21 mouse cellular contexts compared by ENCODE assay signal in genomic region chr6:122466092-122466713, GRCm38 (mm10). TPM values are rescaled to one million over a fixed set of nuclear protein-coding genes. Genes with fewer than 3 reads are reported as not detected.
DNase-seq lines count a peak whose midpoint lies in the region; ATAC-seq lines count a peak whose summit lies in the region.
"Had no signal": no experiment of that assay in that cellular context is flagged by ENCODE, and none has a peak within 500 bp of the region (broad histone marks: within the 10 kb centered on the region; RNA-seq: fewer than 3 reads in every experiment).

No protein-coding gene starts in this region.

- 53% methylated on average over 3 of the region's 3 CpGs for WGBS in hindbrain, embryonic 15.5 days
- WGBS in hindbrain, embryonic 10.5 days, result 78% methylated on average over 3 of the region's 3 CpGs
- WGBS in midbrain, embryonic 15.5 days, result 57% methylated on average over 3 of the region's 3 CpGs
- WGBS in heart, embryonic 11.5 days (ENCODE audit: insufficient replicate concordance), result 80% methylated on average over 3 of the region's 3 CpGs

- H3K4me2 ChIP-seq in hindbrain, embryonic 15.5 days, result no peak overlapping the region
- no peak overlapping the region for H3K4me2 ChIP-seq in midbrain, embryonic 15.5 days
- no peak overlapping the region for H3K4me2 ChIP-seq in heart, embryonic 11.5 days
- H3K4me2 ChIP-seq: intestine, embryonic 15.5 days; kidney, embryonic 15.5 days; liver, embryonic 13.5 days; lung, embryonic 15.5 days had no signal

- peaks cover 5% of the 10 kb centered on the region; the same call in 1 of the 2 replicates for H3K4me1 ChIP-seq in hindbrain, embryonic 15.5 days (replicated peaks)
- no peaks in the 10 kb centered on the region for H3K4me1 ChIP-seq in hindbrain, embryonic 10.5 days (replicated peaks)
- H3K4me1 ChIP-seq in midbrain, embryonic 15.5 days, result 0 out of 2 replicates have a peak, but pooled peaks cover 4% of the 10 kb centered on the region
- no peaks in the 10 kb centered on the region for H3K4me1 ChIP-seq in heart, embryonic 11.5 days (ENCODE audit: control insufficient read depth, insufficient read depth, low read length)
- H3K4me1 ChIP-seq: heart, embryonic 10.5 days; intestine, embryonic 15.5 days; kidney, embryonic 15.5 days; lung, embryonic 15.5 days had no signal

- ATAC-seq in hindbrain, embryonic 15.5 days (ENCODE audit: low FRiP score, low read depth), result peak; percentile 65; the same call in 1 of the 2 replicates
- peak; percentile 39; the same call in 1 of the 2 replicates for ATAC-seq in midbrain, embryonic 15.5 days (replicated peaks)
- no peak for ATAC-seq in heart, embryonic 11.5 days (replicated peaks; ENCODE audit: insufficient number of reproducible peaks, low FRiP score, low TSS enrichment)
- ATAC-seq: activated CD4-positive, CD25-positive, alpha-beta regulatory T cell, adult 4 months; intestine, embryonic 15.5 days; Patski had no signal

- no peaks in the 10 kb centered on the region for H3K9me3 ChIP-seq in hindbrain, embryonic 15.5 days
- H3K9me3 ChIP-seq in hindbrain, embryonic 10.5 days, result no peaks in the 10 kb centered on the region
- no peaks in the 10 kb centered on the region for H3K9me3 ChIP-seq in midbrain, embryonic 15.5 days
- no peaks in the 10 kb centered on the region for H3K9me3 ChIP-seq in heart, embryonic 11.5 days (replicated peaks; ENCODE audit: control insufficient read depth, low read length)
- H3K9me3 ChIP-seq: heart, embryonic 10.5 days; intestine, embryonic 15.5 days; kidney, embryonic 15.5 days; liver, embryonic 13.5 days; lung, embryonic 15.5 days had no signal

- no peaks in the 10 kb centered on the region for H3K27me3 ChIP-seq in hindbrain, embryonic 15.5 days
- no peaks in the 10 kb centered on the region for H3K27me3 ChIP-seq in hindbrain, embryonic 10.5 days (ENCODE audit: insufficient read depth, poor library complexity, severe bottlenecking)
- no peaks in the 10 kb centered on the region for H3K27me3 ChIP-seq in midbrain, embryonic 15.5 days (replicated peaks)
- no peaks in the 10 kb centered on the region for H3K27me3 ChIP-seq in heart, embryonic 11.5 days (ENCODE audit: control insufficient read depth, insufficient read depth, low read length)
- H3K27me3 ChIP-seq: intestine, embryonic 15.5 days; kidney, embryonic 15.5 days; liver, embryonic 13.5 days; lung, embryonic 15.5 days had no signal

- DNase-seq in cerebellum, postnatal 10 days, result peak; percentile 12 to 30
- DNase-seq in cerebellum, postnatal 4 days (ENCODE audit: low spot score in 2 of 2), result no peak
- no peak for DNase-seq in hindbrain, embryonic 10.5 days (ENCODE audit: low spot score)
- DNase-seq in Muller cell, postnatal 12 days (ENCODE audit: inconsistent ontology term), result peak; percentile 77
- DNase-seq: B cell, adult 2 months; cerebellum, postnatal 25 days; gastrocnemius, postnatal 25 days; liver, embryonic 13.5 days; thymus, postnatal 25 days had no signal

- H3K36me3 ChIP-seq in hindbrain, embryonic 15.5 days, result peaks cover 58% of the 10 kb centered on the region
- peaks cover 98% of the 10 kb centered on the region for H3K36me3 ChIP-seq in hindbrain, embryonic 10.5 days
- H3K36me3 ChIP-seq in midbrain, embryonic 15.5 days (replicated peaks), result peaks cover 44% of the 10 kb centered on the region
- 0 out of 2 replicates have a peak, but pooled peaks cover 3% of the 10 kb centered on the region for H3K36me3 ChIP-seq in heart, embryonic 11.5 days (ENCODE audit: control insufficient read depth, insufficient read depth, low read length)
- H3K36me3 ChIP-seq: intestine, embryonic 15.5 days; liver, embryonic 13.5 days had no signal

- no peak overlapping the region for H3K4me3 ChIP-seq in hindbrain, embryonic 15.5 days
- no peak overlapping the region for H3K4me3 ChIP-seq in hindbrain, embryonic 10.5 days
- no peak overlapping the region for H3K4me3 ChIP-seq in midbrain, embryonic 15.5 days
- H3K4me3 ChIP-seq in heart, embryonic 11.5 days (ENCODE audit: low read depth, low read length), result no peak overlapping the region
- H3K4me3 ChIP-seq: erythroblast, embryonic 14.5 days; heart, embryonic 10.5 days; intestine, embryonic 15.5 days; kidney, embryonic 15.5 days; left cerebral cortex, adult 2 months; liver, embryonic 13.5 days; lung, embryonic 15.5 days had no signal

- no peak overlapping the region for H3K27ac ChIP-seq in hindbrain, embryonic 15.5 days (replicated peaks)
- no peak overlapping the region for H3K27ac ChIP-seq in hindbrain, embryonic 10.5 days
- H3K27ac ChIP-seq in midbrain, embryonic 15.5 days, result no peak overlapping the region
- no peak overlapping the region for H3K27ac ChIP-seq in heart, embryonic 11.5 days (ENCODE audit: low read depth, low read length)
- H3K27ac ChIP-seq: heart, embryonic 10.5 days; intestine, embryonic 15.5 days; kidney, embryonic 15.5 days; left cerebral cortex, adult 2 months; liver, embryonic 13.5 days; lung, embryonic 15.5 days; stomach, postnatal 0 days had no signal

- no peak overlapping the region for H3K9ac ChIP-seq in hindbrain, embryonic 15.5 days
- no peak overlapping the region for H3K9ac ChIP-seq in midbrain, embryonic 15.5 days
- no peak overlapping the region for H3K9ac ChIP-seq in heart, embryonic 11.5 days (ENCODE audit: low read depth, low read length)
- H3K9ac ChIP-seq: intestine, embryonic 15.5 days; kidney, embryonic 15.5 days; liver, embryonic 13.5 days; lung, embryonic 15.5 days had no signal

RNA-seq across cellular contexts. Expression of gene Rimklb, which starts 32.4 kb away (rescaled TPM):
- 106 and 111 TPM in 2 replicates for polyA plus RNA-seq in hindbrain, embryonic 15.5 days (2015; fragmentation: Nextera tagmentation; extraction: Ambion mirVana)
- polyA plus RNA-seq in hindbrain, embryonic 10.5 days (2016; fragmentation: Nextera tagmentation; extraction: Ambion mirVana), result 36.6 and 44.2 TPM in 2 replicates
- polyA plus RNA-seq in midbrain, embryonic 15.5 days (2015; fragmentation: Nextera tagmentation; extraction: Ambion mirVana), result 120 and 121 TPM in 2 replicates
- 8.7 and 10.9 TPM in 2 replicates for polyA plus RNA-seq in heart, embryonic 11.5 days (2014; fragmentation: Nextera tagmentation; extraction: Ambion mirVana)
- polyA plus RNA-seq: erythroblast, embryonic 14.5 days; Patski had no signal

RNA-seq across cellular contexts. Expression of gene Mfap5, which starts 39.4 kb away (rescaled TPM):
- polyA plus RNA-seq in hindbrain, embryonic 15.5 days (2015; fragmentation: Nextera tagmentation; extraction: Ambion mirVana), result 2.8 and 3.5 TPM in 2 replicates
- 0.40 and 1.1 TPM in 2 replicates for polyA plus RNA-seq in hindbrain, embryonic 10.5 days (2016; fragmentation: Nextera tagmentation; extraction: Ambion mirVana)
- polyA plus RNA-seq in midbrain, embryonic 15.5 days (2015; fragmentation: Nextera tagmentation; extraction: Ambion mirVana), result 2.3 and 3.7 TPM in 2 replicates
- polyA plus RNA-seq in heart, embryonic 11.5 days (2014; fragmentation: Nextera tagmentation; extraction: Ambion mirVana), result 5.4 and 5.9 TPM in 2 replicates
- polyA plus RNA-seq: activated CD4-positive, CD25-positive, alpha-beta regulatory T cell, adult 4 months; erythroblast, embryonic 14.5 days; Patski had no signal

Comparison
In these comparisons a context has a peak if more than half of its experiments do, and no peak if none do; other contexts are left out.
1. DNase-seq: peak in cerebellum, postnatal 10 days (2 of 2) and Muller cell, postnatal 12 days (single experiment); none in cerebellum, postnatal 4 days (0 of 2) and hindbrain, embryonic 10.5 days (single experiment).